Mouse (Mus musculus): ENCODE results near the gene Rcc1l. TPM values are rescaled to one million over a fixed set of nuclear protein-coding genes. Genes with fewer than 3 reads are reported as not detected.

The Rcc1l gene
- polyA plus RNA-seq, 1 experiment from 2014 or later, result 20.1 TPM

DNA sequence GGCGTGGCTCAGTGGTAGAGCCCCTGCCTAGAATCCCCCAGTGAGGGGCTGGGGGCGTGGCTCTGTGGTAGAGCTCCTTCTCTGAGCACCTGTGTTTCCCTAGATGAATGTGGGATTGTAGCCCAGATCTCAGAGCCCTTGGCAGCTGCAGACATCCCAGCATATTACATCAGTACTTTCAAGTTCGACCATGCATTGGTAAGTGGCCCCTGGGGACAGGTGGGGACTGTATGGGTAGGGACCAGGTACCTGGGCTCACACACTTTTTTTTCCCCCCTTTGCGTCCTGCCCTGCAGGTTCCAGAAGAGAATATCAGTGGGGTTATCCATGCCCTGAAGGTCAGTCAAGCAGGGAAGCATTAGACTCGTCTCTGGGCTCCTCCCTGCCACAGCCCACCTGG is 38.6 kb downstream of the Rcc1l start:
- 76% methylated on average over 5 of the region's 5 CpGs for WGBS
- H3K27me3 ChIP-seq, result no peaks in the 10 kb centered on the region
- H3K4me1 ChIP-seq (replicated peaks), result no peaks in the 10 kb centered on the region
- no peaks in the 10 kb centered on the region for H3K9me3 ChIP-seq (replicated peaks)
- H3K9ac ChIP-seq, result no peak overlapping the region
- peaks cover 5% of the 10 kb centered on the region; the same call in 1 of the 2 replicates for H3K36me3 ChIP-seq
- H3K27ac ChIP-seq, result no peak overlapping the region
- H3K4me3 ChIP-seq, result no peak overlapping the region
- H3K4me2 ChIP-seq, result no peak overlapping the region
- no peak for ATAC-seq (replicated peaks; ENCODE audit: insufficient number of reproducible peaks, insufficient read depth, low FRiP score, low read depth)

- no peak overlapping the region for H3K27ac ChIP-seq
- H3K9me3 ChIP-seq (replicated peaks), result no peaks in the 10 kb centered on the region
- H3K27me3 ChIP-seq, result no peaks in the 10 kb centered on the region
- no peaks in the 10 kb centered on the region for H3K4me1 ChIP-seq (replicated peaks)
- whole genome bisulfite sequencing, result 95% methylated on average over 12 of the region's 12 CpGs
- H3K4me2 ChIP-seq, result no peak overlapping the region
- no peak for ATAC-seq (replicated peaks; ENCODE audit: insufficient number of reproducible peaks, insufficient read depth, low FRiP score, low read depth)
- no peak overlapping the region for H3K4me3 ChIP-seq
- H3K9ac ChIP-seq, result no peak overlapping the region
- peaks cover 5% of the 10 kb centered on the region; the same call in 1 of the 2 replicates for H3K36me3 ChIP-seq
Observed at GRCm38 (mm10) chr5:134136022-134136421, 40.6 kb downstream of the Rcc1l start.

GRCm38 (mm10) chr5:134131586-134131985 is 45.0 kb downstream of the Rcc1l start:
- no peak overlapping the region for H3K27ac ChIP-seq
- no peak overlapping the region for H3K4me2 ChIP-seq
- H3K27me3 ChIP-seq, result no peaks in the 10 kb centered on the region
- H3K36me3 ChIP-seq, result peaks cover 12% of the 10 kb centered on the region
- WGBS, result 47% methylated on average over 4 of the region's 4 CpGs
- no peak overlapping the region for H3K9ac ChIP-seq
- H3K4me1 ChIP-seq (replicated peaks), result no peaks in the 10 kb centered on the region
- no peak overlapping the region for H3K4me3 ChIP-seq
- no peak for ATAC-seq (replicated peaks; ENCODE audit: insufficient number of reproducible peaks, insufficient read depth, low FRiP score, low read depth)
- no peaks in the 10 kb centered on the region for H3K9me3 ChIP-seq (replicated peaks)

DNA sequence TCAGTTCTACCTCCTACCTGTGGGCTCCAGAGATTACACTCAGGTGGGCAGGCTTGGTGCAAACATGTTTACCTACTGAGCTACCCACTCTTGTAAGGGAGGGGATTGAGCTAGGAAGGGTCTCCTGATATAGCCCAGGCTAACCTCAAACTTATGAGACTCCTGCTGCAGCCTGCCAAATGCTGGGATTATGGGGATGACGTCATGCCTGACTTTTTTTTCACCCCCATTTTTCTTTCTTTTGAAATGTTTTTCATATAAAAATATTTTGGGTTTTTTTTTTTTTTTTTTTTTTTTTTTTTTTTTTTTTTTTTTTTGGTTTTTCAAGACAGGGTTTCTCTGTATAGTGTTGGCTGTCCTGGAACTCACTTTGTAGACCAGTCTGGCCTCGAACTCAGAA is 50.3 kb downstream of the Rcc1l start:
- no peaks in the 10 kb centered on the region for H3K27me3 ChIP-seq
- H3K9ac ChIP-seq, result no peak overlapping the region
- peaks cover 10% of the 10 kb centered on the region for H3K36me3 ChIP-seq
- H3K4me2 ChIP-seq, result no peak overlapping the region
- no peaks in the 10 kb centered on the region for H3K9me3 ChIP-seq (replicated peaks)
- no peak overlapping the region for H3K4me3 ChIP-seq
- no peak overlapping the region for H3K27ac ChIP-seq
- no peak for ATAC-seq (replicated peaks; ENCODE audit: insufficient number of reproducible peaks, insufficient read depth, low FRiP score, low read depth)
- H3K4me1 ChIP-seq (replicated peaks), result peaks cover 25% of the 10 kb centered on the region
- 81% methylated on average over 2 of the region's 2 CpGs for WGBS

DNA sequence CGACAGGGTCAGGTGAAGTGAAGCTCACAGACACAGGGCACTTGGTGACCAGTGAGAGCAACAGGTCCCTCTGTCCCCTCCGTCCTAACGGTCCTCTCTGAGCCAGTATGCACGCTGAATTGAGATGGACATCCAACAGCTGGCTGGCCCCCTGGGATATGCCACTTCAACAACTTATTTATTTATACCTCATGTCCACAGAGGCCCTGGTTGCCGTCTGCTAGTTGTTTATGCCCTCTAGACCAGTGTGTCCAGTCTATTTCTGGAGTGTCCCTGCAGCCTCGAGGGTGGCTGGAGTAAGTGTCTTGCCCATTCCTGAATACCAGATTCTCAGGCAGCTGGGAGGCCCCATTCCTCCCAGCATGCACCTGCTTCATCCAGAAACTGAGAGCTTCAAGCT is 52.7 kb downstream of the Rcc1l start:
- Histone ChIP-seq H3K27me3 (no peaks in the 10 kb centered on the region), H3K9ac (no peak overlapping the region), H3K4me3 (no peak overlapping the region), H3K27ac (peak overlapping the region; percentile 70), H3K36me3 (peaks cover 10% of the 10 kb centered on the region), H3K4me1 (replicated peaks) (peaks cover 46% of the 10 kb centered on the region), H3K4me2 (no peak overlapping the region), H3K9me3 (replicated peaks) (no peaks in the 10 kb centered on the region)
- ATAC-seq (replicated peaks; ENCODE audit: insufficient number of reproducible peaks, insufficient read depth, low FRiP score, low read depth), result no peak
- 55% methylated on average over 6 of the region's 6 CpGs for WGBS

GRCm38 (mm10) chr5:134121893-134122259 is 54.7 kb downstream of the Rcc1l start:
- Histone ChIP-seq H3K4me3 (no peak overlapping the region), H3K36me3 (peaks cover 4% of the 10 kb centered on the region), H3K4me1 (replicated peaks) (peaks cover 46% of the 10 kb centered on the region), H3K4me2 (no peak overlapping the region), H3K9me3 (replicated peaks) (no peaks in the 10 kb centered on the region), H3K27me3 (no peaks in the 10 kb centered on the region), H3K9ac (no peak overlapping the region), H3K27ac (peak overlapping the region; percentile 73)
- WGBS, result 68% methylated on average over 4 of the region's 4 CpGs
- no peak for ATAC-seq (replicated peaks; ENCODE audit: insufficient number of reproducible peaks, insufficient read depth, low FRiP score, low read depth)

DNA sequence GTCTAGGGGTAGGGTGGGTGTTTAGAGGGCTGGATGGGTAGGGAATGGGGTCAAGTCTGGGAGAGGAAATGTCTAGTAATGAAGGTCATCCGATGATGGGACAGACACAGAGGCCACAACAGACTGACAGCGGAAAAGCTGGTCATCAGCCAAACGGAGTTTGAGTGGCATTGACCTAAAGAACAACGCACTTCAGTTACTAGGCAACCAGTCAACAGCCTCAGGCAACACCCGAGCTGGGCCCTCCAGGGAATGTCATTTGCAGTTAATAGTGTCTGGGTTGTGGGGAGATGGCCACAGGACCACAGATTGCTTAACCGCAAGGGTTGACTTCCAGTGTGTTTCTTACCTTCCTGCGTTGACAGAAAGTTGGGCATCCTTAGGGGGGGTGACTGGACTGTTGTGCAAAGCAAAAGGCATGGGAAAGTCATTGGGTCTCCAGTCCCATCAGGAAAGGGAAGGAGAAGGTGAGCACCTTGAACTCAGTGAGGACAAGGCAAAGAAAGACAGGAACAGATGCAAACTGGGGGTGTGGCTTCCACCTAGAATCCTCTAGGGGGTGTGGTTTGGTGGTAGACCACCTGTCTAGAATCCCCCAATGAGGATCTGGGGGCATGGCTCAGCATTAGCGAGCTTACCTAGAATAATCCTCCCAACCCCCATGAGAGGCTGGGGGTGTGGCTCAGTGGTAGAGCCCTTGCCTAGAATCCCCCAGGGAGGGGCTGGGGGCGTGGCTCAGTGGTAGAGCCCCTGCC is 55.3 kb downstream of the Rcc1l start:
- Histone ChIP-seq H3K9me3 (replicated peaks) (no peaks in the 10 kb centered on the region), H3K4me1 (replicated peaks) (peaks cover 46% of the 10 kb centered on the region), H3K4me2 (no peak overlapping the region), H3K36me3 (no peaks in the 10 kb centered on the region; the same call in 1 of the 2 replicates), H3K27me3 (no peaks in the 10 kb centered on the region), H3K9ac (no peak overlapping the region), H3K4me3 (no peak overlapping the region), H3K27ac (peak overlapping the region; percentile 73)
- 38% methylated on average over 9 of the region's 9 CpGs for WGBS
- ATAC-seq (replicated peaks; ENCODE audit: insufficient number of reproducible peaks, insufficient read depth, low FRiP score, low read depth), result peak; percentile 67

GRCm38 (mm10) chr5:134120135-134120534 is 56.4 kb downstream of the Rcc1l start:
- Histone ChIP-seq H3K36me3 (no peaks in the 10 kb centered on the region; the same call in 1 of the 2 replicates), H3K4me1 (replicated peaks) (peaks cover 46% of the 10 kb centered on the region), H3K9ac (no peak overlapping the region), H3K4me2 (no peak overlapping the region), H3K27me3 (no peaks in the 10 kb centered on the region), H3K4me3 (no peak overlapping the region), H3K27ac (peak overlapping the region; percentile 73), H3K9me3 (replicated peaks) (no peaks in the 10 kb centered on the region)
- WGBS, result 75% methylated on average over 3 of the region's 3 CpGs
- ATAC-seq (replicated peaks; ENCODE audit: insufficient number of reproducible peaks, insufficient read depth, low FRiP score, low read depth), result no peak

DNA sequence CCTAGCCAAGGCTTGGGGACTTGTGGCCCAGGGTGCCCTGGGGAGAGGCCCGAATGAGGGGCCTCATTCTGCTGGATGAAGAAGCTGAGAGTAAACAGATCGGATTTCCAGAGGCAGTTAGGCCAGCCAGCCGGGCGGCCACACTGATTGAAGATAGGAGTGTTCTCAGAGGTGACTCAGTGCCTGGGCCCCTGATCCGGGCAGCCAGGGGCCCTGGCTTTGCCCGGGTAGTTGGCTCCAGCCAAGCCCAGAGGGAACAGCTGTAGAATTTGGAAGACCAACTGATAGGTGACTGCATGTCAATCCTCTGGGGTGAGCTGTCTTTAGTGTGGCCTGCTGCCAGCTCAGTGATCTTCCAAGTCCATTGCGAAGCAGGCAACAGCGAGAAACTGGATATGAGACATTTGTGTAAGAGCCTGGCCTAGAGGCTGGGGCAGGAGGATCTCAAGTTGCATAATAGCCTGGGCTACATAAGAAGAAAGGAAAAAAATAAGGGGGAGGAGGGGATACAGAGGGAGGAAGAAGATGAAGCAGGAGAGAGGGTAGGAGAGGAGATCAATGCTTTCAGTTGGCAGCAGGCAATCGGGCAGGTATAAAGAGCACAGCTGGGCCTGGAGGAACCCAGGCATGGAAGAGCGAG is 57.0 kb downstream of the Rcc1l start:
- Histone ChIP-seq H3K36me3 (no peaks in the 10 kb centered on the region; the same call in 1 of the 2 replicates), H3K4me1 (replicated peaks) (peaks cover 43% of the 10 kb centered on the region), H3K9ac (no peak overlapping the region), H3K4me3 (no peak overlapping the region), H3K27ac (peak overlapping the region; percentile 73), H3K4me2 (no peak overlapping the region), H3K9me3 (replicated peaks) (no peaks in the 10 kb centered on the region), H3K27me3 (no peaks in the 10 kb centered on the region)
- no peak for ATAC-seq (replicated peaks; ENCODE audit: insufficient number of reproducible peaks, insufficient read depth, low FRiP score, low read depth)
- WGBS, result 46% methylated on average over 10 of the region's 10 CpGs

GRCm38 (mm10) chr5:134118798-134119407 is 57.7 kb downstream of the Rcc1l start:
- Histone ChIP-seq H3K4me1 (replicated peaks) (peaks cover 37% of the 10 kb centered on the region), H3K36me3 (no peaks in the 10 kb centered on the region; the same call in 1 of the 2 replicates), H3K9me3 (replicated peaks) (no peaks in the 10 kb centered on the region), H3K4me2 (no peak overlapping the region), H3K9ac (no peak overlapping the region), H3K27ac (peak overlapping the region; percentile 73), H3K4me3 (no peak overlapping the region), H3K27me3 (no peaks in the 10 kb centered on the region)
- no peak for ATAC-seq (replicated peaks; ENCODE audit: insufficient number of reproducible peaks, insufficient read depth, low FRiP score, low read depth)
- WGBS, result 83% methylated on average over 15 of the region's 15 CpGs

DNA sequence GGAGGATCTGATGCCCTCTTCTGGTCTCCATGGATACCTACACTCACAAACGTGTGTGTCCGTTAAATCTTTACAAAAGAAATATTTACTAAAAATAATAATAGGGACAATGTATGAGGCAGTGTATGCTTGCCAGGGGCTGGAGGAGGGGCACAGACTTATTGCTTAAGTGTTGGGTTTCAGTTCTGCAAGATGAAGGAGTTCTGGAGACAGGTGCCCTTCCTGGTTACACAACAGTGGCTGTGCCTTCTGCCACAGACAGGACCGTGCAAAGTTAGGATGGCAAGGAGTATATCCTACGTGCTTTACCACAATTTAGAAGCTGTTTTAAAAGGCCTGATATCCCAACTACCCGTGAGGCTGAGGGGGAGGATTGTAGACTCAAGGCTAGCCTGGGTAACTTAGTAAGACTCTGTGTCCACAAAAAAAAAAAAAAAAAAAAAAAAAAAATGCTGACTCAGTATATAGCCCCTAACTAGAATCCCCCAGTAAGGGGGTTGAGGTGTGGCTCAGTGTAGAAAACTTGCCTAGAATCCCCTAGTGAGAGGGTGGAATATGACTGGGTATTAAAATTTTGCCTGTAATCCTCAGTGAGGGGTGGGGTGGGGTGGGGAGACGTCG is 60.8 kb downstream of the Rcc1l start:
- Histone ChIP-seq H3K36me3 (no peaks in the 10 kb centered on the region; the same call in 1 of the 2 replicates), H3K27me3 (no peaks in the 10 kb centered on the region), H3K4me1 (replicated peaks) (peaks cover 17% of the 10 kb centered on the region), H3K4me3 (no peak overlapping the region), H3K9me3 (replicated peaks) (no peaks in the 10 kb centered on the region), H3K27ac (no peak overlapping the region), H3K4me2 (no peak overlapping the region), H3K9ac (no peak overlapping the region)
- ATAC-seq (replicated peaks; ENCODE audit: insufficient number of reproducible peaks, insufficient read depth, low FRiP score, low read depth), result no peak
- 89% methylated on average over 7 of the region's 7 CpGs for WGBS

All from heart, embryonic 15.5 days (tissue).